Mouse (Mus musculus) neural tube, embryonic 10.5 days (tissue): ENCODE measurements around the gene Dnajc19.
"Not testable (repeated sequence)": the region's sequence is repeated elsewhere in the genome, so short reads cannot be mapped to it uniquely, and the experiment has no call there.

Experiments
- DNase-seq: peaks from one replicate; pipeline ENCODE4 v3.0.0-alpha.2; 2017; ENCODE audit warnings: low spot score; ENCODE audit errors: extremely low spot score

The Dnajc19 gene

DNA sequence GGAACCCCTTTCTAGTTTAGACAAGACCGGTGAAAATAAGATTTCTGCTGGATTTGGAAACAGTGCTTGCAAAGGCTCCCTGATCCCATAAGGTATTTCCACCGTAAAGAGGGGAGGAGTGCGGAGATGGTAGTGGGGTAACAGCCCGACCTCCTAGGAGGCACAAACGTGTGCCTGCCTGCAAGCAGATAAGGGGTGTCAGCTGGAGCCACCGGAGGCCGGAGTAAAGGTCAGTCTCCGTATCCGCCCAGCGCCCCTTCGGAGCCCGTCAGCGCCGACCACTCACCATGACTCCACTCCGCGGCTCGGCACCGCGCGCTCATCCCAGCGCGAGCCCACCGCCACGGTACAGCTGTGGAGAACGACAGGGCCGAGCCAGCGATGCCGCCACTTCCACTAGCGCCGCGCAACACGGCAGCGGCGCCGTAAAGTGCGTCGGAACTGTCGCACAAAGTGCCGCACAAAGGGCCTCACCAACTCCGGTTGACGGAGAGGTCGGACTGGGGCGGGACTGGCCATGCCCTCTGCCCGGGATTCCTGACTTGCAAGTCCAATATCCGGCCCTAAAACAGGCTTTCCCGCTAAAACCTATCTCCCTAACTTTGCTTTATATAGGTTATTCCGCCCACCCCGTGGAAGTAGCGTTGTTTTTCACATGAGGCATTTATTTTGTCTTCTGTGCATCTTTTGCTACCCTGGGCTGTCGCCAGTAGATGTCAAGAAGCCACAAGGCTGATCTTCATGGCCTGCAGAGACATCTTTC lies at the start of gene Dnajc19:
TSS of gene Dnajc19 (minus strand) at position 422 of the 763 bp plus-strand sequence.
- peak; percentile 95 for DNase-seq

DNA sequence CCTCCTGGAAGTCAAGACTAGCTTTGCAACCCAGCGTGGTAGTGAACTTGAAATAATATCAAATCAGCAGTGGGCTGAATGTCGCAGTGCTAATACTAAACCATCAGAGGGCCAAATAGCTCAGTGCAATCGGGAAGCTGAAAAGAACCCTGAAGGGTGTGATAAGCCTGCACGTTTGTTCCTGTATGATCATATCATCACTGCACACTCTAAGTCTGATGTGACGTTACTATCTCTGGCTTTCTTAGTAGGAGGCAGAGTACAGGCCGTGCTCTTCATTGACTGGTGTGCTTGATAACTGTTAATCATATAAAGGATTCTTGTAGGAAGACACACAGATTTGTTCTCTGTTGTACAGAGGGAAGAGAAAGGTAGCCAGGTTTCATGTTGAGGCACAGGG lies 48.8 kb upstream of the Dnajc19 start:
- no peak for DNase-seq

DNA sequence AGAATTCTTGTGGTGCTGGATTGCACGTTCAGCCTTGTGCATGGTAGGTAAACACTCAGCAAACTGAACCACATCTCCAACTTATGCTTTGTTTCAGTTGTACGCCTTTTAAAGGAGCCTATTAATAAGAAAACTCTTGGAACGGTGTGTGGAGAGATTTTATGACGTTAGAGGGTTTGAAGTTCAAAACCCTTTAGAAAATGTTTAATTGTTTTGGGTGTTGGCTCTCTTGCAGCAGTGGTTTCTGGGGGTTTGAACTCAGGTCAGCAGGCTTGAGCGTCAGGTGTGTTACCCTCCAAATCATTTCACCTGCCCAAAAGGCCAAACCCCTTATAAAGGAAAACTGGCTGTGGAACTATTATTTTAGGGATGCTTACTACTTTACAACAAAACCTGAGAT lies 40.2 kb upstream of the Dnajc19 start:
- no peak for DNase-seq

DNA sequence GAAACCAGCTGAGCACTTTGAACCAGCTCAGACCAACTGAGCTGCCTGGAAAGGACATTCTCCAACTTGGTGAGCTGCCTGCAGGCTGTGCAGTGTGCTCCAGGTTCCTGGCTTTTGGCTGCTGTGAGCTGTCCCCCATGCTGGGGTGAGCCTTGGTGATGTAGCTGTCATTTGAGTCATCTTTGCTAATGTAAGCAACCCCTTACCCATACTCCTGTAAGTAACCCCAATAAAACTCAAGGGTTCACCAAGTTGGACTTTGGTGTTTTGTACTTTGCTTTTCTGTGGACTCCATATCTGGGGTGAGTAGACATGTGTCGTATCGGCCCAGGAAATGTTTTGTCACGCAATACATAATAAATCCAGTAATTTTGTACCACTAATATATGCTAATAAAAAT lies 39.7 kb upstream of the Dnajc19 start:
- DNase-seq, result no peak

DNA sequence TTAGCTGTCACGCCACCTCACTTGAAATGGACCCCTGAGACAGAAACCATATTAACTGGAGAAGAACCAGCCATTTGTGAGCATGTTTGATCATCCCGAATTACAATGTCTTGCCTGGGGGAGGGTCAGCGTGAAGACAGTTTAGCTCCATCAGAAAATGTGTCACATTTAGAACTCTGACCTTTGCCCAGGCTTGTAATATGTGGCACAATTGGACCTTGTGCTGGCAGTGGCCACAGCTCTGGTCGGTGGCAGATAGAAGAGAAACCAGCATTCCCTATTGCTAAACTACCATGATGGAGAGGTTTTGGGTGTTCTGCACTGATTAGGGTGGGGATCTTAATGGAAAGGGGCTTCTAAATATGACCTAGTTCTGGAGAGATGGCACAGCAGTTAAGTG lies 38.7 kb upstream of the Dnajc19 start:
- no peak for DNase-seq

DNA sequence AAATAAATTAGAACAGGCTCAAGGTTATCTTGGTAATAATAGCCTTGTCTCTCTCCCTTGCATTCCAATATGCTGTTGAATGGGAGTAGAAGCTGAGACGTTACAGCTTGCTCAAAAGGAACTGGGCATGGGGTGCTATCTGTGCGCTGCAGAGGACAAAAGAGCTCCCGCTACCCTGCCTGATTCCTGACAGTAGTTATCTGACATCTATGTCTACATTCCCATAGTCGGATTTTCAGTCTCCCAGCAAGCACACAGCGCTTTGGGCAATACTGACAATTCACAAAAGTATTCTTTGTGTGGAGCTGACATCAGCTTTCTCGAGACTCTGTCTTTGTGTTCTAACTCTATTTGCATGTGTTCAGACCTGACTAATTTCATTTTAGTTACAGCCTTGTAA lies 34.7 kb upstream of the Dnajc19 start:
- no peak for DNase-seq

DNA sequence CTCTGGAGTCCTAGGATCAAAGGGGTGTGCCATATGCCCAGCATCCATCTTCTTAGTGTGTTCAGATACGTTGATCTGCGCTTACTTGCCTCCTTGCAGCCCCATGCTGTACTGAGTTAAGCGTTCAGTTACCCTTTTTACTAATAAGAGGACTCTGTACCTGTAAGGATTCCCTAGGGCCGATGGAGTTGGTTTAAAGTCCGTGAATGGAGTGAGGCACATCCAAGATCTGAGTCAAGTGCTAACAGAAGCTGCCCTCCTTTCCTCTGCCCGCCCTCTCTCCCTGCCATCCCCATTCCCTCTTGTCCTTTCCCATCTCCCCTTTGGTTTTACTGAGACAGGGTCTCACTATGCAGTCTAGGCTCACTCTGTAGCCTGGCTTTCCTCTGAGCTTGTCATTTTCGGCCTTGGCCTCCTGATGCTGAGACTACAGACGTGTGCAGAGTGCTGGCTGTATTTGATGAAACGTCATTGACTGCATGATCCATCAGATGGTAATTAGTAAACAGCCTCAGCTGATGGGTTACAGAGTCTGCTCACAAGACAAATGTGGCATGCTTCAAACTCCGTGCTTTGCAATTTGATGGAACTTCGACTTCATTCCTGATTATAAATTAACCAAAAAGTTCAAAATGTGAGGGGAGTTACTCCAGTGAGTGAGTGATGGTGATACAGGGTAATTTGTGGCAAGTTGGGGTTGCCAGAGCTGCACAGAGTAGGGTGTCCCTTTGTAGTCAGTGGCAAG lies 31.0 kb upstream of the Dnajc19 start:
- DNase-seq, result no peak

DNA sequence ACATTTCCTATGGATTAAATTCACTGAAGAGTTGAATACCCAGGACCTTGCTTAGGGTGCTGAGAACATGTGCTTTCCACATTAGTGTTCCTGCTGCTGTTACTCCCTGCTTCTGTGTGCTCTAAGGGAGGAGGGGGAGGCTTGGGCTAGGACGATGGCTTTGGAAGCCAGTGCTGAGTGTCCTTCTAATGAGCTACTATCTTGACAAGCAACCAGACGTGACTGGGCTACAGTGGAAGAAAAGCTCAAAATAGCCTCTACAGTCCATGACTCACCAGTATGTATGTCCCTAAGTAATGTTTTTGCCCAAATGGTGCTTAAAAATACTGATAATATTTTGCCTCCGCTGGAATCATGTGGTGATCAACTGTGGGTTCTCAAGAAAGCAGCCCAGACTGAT lies 26.5 kb upstream of the Dnajc19 start:
- DNase-seq, result no peak

DNA sequence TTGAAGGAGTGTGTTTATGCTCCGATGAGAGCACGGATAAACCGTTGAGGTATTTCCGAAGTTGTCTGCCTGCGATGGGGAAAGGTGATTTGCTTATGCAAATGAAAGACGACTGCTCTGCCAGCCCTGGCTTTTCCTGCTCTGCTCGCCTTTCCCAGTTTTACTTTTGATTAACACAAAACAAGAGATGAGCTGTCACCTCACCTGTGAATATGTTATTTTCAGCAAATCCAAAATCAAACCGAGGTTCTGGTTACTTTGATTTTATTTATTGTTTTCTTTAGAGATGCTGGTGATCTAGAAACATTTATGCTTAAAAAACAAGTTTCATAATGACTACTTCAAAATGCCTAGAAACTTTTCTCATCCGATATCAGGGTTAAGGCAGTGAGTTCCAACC lies 25.3 kb upstream of the Dnajc19 start:
- DNase-seq, result no peak

DNA sequence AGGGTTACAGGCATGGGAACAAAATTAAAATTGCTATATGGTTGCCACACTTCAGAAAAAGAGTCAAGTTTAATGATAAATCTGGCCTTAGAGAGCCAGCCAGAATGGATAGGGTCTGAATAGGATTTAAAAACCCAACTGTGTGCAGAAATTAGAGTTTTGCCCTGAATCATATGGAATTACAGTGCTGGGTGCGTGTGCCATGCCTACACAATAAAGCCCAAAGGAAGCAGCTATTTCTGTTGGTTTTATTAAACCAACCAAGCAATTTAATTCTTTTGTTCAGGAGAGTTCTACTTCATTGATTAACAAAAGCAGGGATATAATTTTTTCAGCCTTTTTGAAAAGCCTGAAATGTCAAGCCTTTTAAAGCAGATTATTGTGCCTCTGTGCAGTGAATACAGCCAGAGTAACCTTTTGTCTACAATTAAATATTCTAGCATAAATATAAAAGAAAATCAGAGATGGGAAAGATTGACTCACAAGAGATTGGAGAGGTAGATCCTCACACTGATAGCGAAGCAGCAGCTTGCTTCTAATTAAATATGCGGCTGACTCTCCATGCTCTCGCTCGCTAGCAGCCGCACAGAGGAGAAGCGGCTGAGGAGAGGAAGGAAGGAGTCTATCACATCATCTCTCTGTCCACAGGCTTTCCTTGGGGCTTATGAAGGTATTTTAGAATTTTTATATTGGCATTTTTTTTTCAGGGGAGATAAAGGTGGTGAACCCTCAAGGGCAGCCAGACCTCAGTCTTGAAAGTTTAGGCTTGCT lies 23.0 kb upstream of the Dnajc19 start:
- no peak for DNase-seq

DNA sequence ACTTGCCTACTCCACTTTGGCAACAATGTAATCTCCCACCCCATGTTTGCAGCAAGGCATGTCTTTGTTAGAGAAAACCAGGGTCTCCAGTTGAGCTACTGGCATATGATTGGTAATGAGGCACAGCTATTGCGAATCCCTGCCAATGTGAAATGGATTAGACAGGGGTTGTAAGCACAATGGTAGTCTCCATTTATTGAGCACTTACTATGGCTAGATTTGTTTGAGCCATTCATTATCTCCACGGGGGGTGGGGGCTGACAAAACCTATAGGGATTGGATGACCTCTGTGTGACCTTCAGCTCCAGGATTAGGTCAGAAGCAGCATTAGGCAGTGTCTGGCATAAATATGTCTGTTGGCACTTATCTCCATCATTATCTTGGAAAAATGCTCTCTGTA lies 21.8 kb upstream of the Dnajc19 start:
- no peak for DNase-seq

DNA sequence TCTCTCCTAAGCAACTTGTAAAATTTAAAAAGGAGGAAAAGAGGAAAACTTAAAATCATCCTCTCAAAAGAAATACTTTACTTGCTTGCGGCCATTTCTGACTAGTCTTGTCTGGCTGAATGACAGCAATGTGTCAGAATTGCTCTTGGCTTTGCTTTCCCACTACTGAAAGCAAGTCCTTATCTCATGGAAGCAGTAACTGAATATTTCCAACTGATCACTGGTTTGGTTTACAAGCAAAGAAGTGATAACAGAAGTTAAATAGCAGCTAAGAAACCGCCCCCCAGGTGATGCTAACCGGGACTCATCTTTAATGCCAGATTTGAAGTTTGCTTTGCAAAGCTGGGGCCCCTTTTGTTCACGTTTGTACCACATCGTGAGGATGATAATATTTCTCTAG lies 2.5 kb upstream of the Dnajc19 start:
- no peak for DNase-seq

DNA sequence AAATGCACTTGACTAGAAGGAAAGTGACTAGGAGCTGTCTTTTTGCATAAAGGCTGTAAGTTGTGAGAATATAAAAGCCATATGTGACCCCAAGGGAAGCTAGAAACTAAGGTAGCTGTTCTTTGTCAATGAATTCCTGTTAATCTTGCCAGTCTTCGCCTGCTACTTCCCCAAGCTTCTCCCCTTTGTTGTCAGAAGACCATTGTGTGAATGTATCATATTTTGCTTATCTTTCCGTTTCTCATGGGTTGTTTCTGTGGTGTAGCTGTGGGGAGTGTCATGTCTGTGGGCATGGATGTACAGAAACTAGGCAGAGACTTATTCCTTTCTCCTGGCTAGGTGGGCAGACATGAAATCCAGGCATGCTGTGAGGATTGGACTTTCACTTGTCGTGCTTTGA lies 808 bp upstream of the Dnajc19 start:
- no peak for DNase-seq

DNA sequence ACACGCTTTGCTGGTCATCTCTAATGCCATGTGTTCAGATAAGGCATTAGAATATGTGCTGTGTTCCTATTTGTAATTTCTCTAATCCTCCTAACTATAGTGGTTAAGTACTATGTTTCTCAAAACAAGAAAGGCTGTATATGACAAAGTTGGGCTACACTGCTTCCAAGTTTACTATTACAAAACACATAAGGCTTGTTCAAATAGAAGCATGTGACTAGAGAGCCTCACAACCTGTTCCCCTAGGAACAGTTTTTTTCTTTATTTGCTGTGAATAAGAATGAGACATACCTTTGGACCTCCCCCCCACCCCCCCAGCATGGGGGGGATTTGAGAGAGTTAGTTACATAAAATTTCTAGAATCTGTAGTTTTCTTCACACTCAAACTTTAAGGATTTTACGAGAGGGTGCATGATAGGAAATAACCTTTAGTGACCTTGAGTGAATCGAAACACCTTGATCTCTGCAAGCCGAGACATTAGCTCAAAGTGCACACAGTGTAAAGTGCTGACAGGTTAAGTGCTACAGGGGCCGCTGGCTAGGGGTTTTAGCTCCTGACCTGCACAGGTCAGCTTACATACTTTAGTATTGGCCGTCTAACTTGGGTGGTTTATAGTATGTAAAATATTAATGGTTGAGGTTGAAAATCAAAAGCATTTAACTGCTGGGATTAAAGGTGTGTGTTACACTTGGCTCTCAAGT lies 4.9 kb downstream of the Dnajc19 start:
- DNase-seq, result no peak

DNA sequence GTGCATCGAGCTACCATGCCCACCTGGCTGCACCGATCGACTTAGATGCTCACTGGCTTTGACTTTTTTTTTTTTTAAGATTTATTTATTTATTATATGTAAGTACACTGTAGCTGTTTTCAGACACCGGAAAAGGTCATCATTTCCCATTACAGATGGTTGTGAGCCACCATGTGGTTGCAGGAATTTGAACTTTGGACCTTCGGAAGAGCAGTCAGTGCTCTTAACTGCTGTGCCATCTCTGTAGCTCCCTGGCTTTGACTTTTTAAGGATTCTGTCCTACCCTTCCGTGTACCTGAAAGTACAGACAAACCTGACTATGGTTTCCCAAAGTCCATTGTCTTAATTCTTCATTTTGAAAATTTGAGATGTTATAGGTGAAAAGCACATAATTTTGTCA lies 8.4 kb downstream of the Dnajc19 start:
- DNase-seq, result no peak

DNA sequence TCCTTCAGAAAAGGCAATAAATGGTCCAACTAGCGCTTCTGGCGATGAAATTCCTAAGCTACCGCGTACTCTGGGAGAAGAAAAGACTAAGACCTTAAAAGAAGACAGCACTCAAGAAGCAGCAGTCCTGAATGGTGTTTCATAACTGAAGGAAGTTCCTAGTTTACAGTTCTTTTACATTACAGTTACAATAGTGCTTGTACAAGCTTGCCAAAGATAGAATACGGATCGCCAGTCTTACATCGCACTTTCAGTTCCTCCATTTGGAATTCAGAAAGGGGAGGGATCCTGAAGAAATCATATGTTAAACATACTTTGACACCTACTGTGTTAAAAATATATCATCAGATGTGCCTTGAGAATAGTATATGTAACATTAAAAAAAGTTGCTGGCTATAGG lies 12.2 kb downstream of the Dnajc19 start:
- not testable (repeated sequence) for DNase-seq

DNA sequence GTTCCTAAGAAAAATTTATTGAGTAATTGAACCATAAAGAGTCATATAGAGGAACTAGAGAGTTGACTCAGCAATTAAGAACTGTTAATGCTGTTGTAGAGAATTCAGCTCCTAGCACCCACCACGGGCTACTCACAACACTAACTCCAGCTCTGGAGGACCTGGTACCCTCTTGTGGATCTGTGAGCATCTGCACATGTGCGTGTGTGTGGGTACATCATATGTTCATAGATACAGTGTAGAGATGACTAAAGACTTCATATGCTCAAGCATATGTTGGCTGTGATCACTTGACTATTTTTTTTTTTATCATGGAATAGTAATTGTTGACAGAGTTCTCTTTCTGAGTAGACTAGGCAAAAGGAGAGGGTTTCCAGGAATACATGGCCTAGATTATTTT lies 18.8 kb downstream of the Dnajc19 start:
- no peak for DNase-seq

DNA sequence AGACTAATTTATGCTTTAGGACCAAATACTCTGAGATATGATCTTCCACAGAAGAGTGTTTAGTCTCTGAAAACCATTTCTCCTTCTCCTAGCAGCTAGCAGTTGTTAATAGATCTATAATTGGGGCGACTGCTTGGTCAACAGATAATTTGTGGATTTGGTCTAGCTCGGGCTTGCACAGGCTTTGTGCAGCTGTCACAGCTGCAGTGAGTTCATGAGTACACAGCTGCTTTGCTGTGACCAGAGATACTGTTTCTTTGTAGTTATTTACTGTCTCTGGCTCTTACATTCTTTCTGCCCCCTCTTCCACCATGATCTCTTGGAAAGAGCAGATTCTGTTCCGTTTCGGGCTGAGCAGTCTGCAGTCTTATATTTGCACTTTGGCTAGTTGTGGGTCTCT lies 39.1 kb downstream of the Dnajc19 start:
- no peak for DNase-seq

DNA sequence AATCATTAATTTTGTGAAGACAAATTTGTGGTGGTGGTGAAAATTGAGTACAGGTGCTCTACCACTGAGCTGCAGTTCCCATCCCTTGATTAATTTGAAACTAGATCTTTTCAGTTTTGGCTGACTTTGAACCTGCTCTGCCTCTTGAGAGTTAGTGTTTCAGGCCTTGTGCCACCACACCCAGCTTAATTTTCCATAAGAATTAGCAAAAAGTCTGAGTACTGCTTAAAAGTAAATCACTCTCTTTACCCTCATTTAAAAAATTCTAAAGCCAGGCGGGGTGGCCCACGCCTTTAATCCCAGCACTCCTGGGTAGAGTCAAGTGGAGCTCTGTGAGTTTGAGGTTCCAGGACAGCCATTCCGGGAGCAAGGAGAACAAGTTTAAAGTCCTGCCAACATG lies 45.4 kb downstream of the Dnajc19 start:
- DNase-seq, result no peak

DNA sequence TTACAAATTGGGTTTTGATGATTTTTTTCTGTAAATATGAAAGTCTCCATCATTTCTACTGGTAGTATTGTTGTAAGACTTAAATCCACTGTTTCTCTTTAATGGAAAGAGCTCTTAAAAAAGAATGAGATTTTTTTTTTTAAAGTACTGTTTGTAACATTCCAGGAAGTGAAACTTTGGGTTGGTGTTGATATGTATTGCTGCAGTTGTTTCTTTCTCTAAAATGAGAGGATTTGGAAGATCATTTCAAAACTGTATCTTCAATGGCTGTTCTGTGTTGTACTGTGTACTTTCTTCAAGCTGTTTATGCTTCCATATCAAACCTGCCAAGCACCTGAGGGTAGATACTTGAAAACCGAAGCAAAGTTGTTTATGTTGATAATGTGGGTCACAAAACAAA lies 46.3 kb downstream of the Dnajc19 start:
- no peak for DNase-seq

DNA sequence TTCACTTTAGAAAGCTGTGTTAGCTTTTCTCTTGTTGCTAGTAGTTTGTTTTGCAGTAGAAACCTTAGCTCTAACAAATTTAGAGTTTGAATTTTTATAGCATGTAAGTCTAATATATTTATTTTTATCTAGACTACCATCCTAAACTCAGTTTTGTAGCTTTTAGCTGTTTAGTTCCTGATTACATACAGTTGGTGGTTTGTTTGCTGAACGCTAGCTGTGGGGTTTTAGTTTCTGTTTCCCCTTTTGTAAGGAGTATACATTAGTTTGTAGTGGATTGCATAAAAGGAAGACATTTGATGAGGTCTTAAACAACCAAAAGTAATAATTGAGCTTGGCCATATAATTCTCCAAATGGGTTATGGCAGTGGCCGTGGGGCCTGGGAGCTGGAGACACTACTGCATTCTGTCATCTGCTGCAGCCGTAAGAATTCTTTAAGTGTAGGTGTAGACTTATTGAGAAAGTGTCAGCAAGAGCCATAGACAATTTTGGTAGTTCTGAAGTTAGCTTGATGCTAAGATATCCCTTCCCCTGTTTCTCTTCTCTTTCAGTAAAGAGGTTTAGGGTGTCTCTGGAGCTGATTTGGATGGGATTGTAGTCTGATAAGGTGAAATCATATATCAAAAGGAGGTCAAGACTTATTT lies 47.3 kb downstream of the Dnajc19 start:
- DNase-seq, result no peak
